Mouse (Mus musculus) neural tube, embryonic 12.5 days (tissue): ENCODE results near the gene Olfr1020. TPM values are rescaled to one million over a fixed set of nuclear protein-coding genes. Genes with fewer than 3 reads are reported as not detected.

Source experiments
- ATAC-seq: fragments of 200-750 bp; cut with Nextera tagmentation; 2 replicates; pipeline ENCODE4 v1.8.0; 2017; ENCODE audit warnings: low read depth, mild to moderate bottlenecking, moderate TSS enrichment, moderate library complexity; ENCODE audit not compliant: low FRiP score
- H3K27ac ChIP-seq: fragments of 300-500 bp; sonication (generic); 2 replicates; pipeline ENCODE4 v1.5.1; 2016
- H3K27me3 ChIP-seq: fragments of 300-500 bp; sonication (generic); replicated peaks from 2 replicates; pipeline ENCODE4 v1.6.1; 2016; ENCODE audit warnings: mild to moderate bottlenecking
- H3K36me3 ChIP-seq: fragments of 300-500 bp; sonication (generic); 2 replicates; pipeline ENCODE4 v1.6.1; 2016; ENCODE audit warnings: mild to moderate bottlenecking
- H3K4me1 ChIP-seq: fragments of 300-500 bp; sonication (generic); 2 replicates; pipeline ENCODE4 v1.6.1; 2016
- H3K4me2 ChIP-seq: fragments of 300-500 bp; sonication (generic); replicated peaks from 2 replicates; pipeline ENCODE4 v1.6.1; 2016; ENCODE audit warnings: mild to moderate bottlenecking
- H3K4me3 ChIP-seq: fragments of 300-500 bp; sonication (generic); 2 replicates; pipeline ENCODE4 v1.5.1; 2016
- H3K9ac ChIP-seq: fragments of 300-500 bp; sonication (generic); 2 replicates; pipeline ENCODE4 v1.6.1; 2016; ENCODE audit warnings: mild to moderate bottlenecking
- H3K9me3 ChIP-seq: fragments of 300-500 bp; sonication (generic); 2 replicates; pipeline ENCODE4 v1.6.1; 2016; ENCODE audit warnings: mild to moderate bottlenecking
- WGBS: fragments of 180-500 bp; shearing (Covaris S2); methylation state at CpG from one replicate; pipeline ENCODE4 v1.1.7; 2016; 5-methylcytosine and 5-hydroxymethylcytosine counted together
- polyA plus RNA-seq: library from polyadenylated mRNA; unstranded; fragments of >200 nt; fragmentation: Nextera tagmentation; extraction: Ambion mirVana; gene quantifications from 2 replicates; pipeline ENCODE4 v1.2.1, GENCODE M21; 2016

The Olfr1020 gene
- not detected in 2 replicates for polyA plus RNA-seq

DNA sequence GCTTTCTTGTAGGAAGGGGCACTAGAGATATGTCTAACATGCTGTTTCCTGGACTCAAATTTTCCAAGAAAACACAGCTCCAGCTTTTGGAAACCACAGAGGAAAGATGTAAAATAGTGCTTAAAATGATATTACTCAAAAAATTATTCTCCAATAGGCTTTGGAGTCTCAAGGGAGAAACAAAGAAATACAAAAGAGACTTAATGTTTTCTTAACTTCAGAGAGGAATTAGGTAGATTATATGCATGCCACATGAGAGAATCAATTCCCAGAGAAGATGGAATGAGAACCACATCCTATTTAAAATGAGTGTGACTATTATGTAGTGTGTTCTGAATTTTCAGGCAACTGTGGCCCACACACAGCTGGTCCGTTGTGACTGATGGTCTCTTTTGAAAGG, at the start of gene Olfr1020:
Gene Olfr1020, plus strand, starts transcription at position 301 of the 400 bp plus-strand sequence.
- no peaks in the 10 kb centered on the region for H3K4me1 ChIP-seq
- no peak within 1 kb of the TSS for H3K4me3 ChIP-seq
- H3K27ac ChIP-seq = no peak within 1 kb of the TSS
- no peaks in the 10 kb centered on the region for H3K36me3 ChIP-seq
- 84% methylated on average over 1 of the region's 1 CpGs for WGBS
- H3K27me3 ChIP-seq = no peaks in the 10 kb centered on the region
- no peak within 1 kb of the TSS for H3K4me2 ChIP-seq
- H3K9me3 ChIP-seq = no peaks in the 10 kb centered on the region
- no peak within 1 kb of the TSS for H3K9ac ChIP-seq
- no peak for ATAC-seq

DNA sequence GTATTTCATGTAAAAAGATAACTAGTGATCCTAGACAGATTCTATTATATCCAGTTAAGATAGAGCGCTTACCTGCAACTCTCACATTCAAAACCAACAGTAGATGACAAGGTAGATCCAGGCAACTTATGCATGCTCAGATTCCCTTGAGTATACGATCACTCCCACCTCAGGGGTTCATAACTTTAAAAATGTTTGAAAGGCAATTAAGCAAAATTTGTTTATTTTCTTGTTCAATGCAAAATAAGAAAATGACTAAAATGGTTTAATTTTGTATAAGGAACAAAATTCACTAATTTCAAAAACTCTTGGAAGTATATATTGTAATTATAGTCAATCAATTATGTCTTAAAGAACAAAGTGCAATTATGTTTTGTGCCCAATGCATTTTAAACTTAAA, 44.4 kb upstream of the Olfr1020 start, which contains the start of gene Olfr1016:
Gene Olfr1016, minus strand, starts transcription at position 101 of the 400 bp plus-strand sequence.
- H3K9ac ChIP-seq = no peak within 1 kb of the TSS
- H3K4me3 ChIP-seq = no peak within 1 kb of the TSS
- H3K27me3 ChIP-seq = no peaks in the 10 kb centered on the region
- no peak for ATAC-seq
- no peaks in the 10 kb centered on the region for H3K9me3 ChIP-seq
- no peaks in the 10 kb centered on the region for H3K36me3 ChIP-seq
- H3K4me1 ChIP-seq = no peaks in the 10 kb centered on the region
- 93% methylated on average over 2 of the region's 2 CpGs for WGBS
- no peak within 1 kb of the TSS for H3K4me2 ChIP-seq
- no peak within 1 kb of the TSS for H3K27ac ChIP-seq

DNA sequence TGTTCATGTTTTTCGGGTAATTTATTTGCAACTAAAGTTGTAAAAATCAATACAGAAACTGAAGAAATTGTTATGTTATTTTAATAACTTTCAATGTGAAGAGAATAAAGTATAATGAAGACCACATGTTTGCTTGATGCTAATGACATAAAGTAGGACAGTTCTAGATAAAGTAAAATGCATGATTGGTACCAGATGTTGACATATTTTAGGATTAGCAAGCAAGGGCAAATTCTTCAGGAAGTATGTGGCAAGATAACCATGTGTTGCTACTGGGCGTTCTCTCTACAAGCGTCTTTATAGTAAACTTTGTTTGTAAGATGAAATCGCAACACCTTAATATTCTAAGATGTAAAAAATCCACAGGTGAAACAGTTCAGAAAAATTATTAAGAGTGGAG, 42.3 kb upstream of the Olfr1020 start:
- ATAC-seq = no peak
- WGBS = 88% methylated on average over 4 of the region's 4 CpGs
- Histone ChIP-seq H3K27ac (no peak overlapping the region), H3K36me3 (no peaks in the 10 kb centered on the region), H3K9me3 (no peaks in the 10 kb centered on the region), H3K4me3 (no peak overlapping the region), H3K9ac (no peak overlapping the region), H3K4me1 (no peaks in the 10 kb centered on the region), H3K4me2 (no peak overlapping the region), H3K27me3 (no peaks in the 10 kb centered on the region)

DNA sequence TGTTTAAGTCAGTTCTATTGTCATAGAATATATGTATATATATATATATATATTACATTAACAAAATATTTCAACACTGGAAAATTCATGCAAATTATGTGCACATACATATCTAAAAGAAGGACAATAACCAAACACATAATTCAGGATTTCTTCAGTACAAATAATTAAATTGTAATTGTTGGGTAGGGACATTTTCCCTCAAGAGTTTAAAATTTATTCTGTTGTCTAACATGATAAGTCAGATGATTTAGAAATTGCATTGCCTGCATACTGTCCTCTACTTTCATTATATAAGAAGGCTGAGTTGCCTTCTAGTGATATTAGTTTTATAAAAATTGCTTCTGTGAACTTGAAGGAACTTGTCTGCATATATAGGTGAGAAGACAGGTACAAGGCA, 28.7 kb upstream of the Olfr1020 start, which contains the start of gene Olfr1018:
Gene Olfr1018, plus strand, starts transcription at position 301 of the 400 bp plus-strand sequence.
- H3K36me3 ChIP-seq = no peaks in the 10 kb centered on the region
- H3K27ac ChIP-seq = no peak within 1 kb of the TSS
- no peak for ATAC-seq
- no peaks in the 10 kb centered on the region for H3K9me3 ChIP-seq
- no peaks in the 10 kb centered on the region for H3K27me3 ChIP-seq
- H3K4me3 ChIP-seq = no peak within 1 kb of the TSS
- no peak within 1 kb of the TSS for H3K4me2 ChIP-seq
- no peaks in the 10 kb centered on the region for H3K4me1 ChIP-seq
- no peak within 1 kb of the TSS for H3K9ac ChIP-seq

DNA sequence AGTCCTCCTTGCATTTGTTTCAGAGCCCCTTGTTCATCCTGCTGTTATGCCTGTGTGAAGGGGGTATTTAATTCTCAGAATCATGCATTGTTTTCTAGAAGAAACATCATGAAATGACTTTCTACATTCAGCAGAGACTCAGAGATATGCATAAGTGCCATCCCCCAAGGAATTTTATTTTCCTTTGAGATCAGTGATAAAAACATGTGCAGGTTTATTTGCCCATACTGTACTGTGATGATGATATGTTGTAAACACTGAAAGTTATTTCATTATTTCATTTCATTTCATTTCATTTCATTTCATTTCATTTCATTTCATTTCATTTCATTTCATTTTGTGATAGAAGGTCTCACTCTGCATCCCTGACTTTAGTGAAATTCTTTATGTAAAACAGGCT, 1.4 kb upstream of the Olfr1020 start, which contains the start of gene Olfr1019:
Gene Olfr1019, minus strand, starts transcription at position 101 of the 400 bp plus-strand sequence.
- Histone ChIP-seq H3K4me1 (no peaks in the 10 kb centered on the region), H3K4me2 (no peak within 1 kb of the TSS), H3K27ac (no peak within 1 kb of the TSS), H3K9me3 (no peaks in the 10 kb centered on the region), H3K27me3 (no peaks in the 10 kb centered on the region), H3K9ac (no peak within 1 kb of the TSS), H3K36me3 (no peaks in the 10 kb centered on the region), H3K4me3 (no peak within 1 kb of the TSS)
- ATAC-seq = no peak

DNA sequence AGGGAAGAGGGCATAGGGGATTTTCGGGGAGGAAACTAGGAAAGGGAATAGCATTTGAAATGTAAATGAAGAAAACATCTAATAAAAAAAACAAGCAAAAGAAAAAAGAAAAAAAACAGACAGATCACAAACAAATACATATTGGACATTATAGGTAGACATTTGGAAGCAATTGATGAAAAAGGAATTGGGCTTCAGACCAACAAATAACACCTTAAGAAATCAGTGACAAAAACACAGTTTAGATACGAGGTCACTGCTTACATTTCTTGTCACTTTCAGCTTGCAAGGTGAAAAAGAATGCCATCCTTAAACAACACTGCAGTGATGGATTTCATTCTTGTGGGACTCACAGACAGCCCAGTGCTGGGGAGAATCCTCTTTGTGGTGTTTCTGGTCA, 21.5 kb downstream of the Olfr1020 start, which contains the start of gene Olfr1022:
Gene Olfr1022, plus strand, starts transcription at position 301 of the 400 bp plus-strand sequence.
- no peaks in the 10 kb centered on the region for H3K27me3 ChIP-seq
- H3K4me2 ChIP-seq = no peak within 1 kb of the TSS
- H3K4me1 ChIP-seq = no peaks in the 10 kb centered on the region
- no peak within 1 kb of the TSS for H3K9ac ChIP-seq
- H3K4me3 ChIP-seq = no peak within 1 kb of the TSS
- ATAC-seq = no peak
- WGBS = 59% methylated on average over 2 of the region's 2 CpGs
- no peaks in the 10 kb centered on the region for H3K36me3 ChIP-seq
- H3K9me3 ChIP-seq = no peaks in the 10 kb centered on the region
- H3K27ac ChIP-seq = no peak within 1 kb of the TSS

DNA sequence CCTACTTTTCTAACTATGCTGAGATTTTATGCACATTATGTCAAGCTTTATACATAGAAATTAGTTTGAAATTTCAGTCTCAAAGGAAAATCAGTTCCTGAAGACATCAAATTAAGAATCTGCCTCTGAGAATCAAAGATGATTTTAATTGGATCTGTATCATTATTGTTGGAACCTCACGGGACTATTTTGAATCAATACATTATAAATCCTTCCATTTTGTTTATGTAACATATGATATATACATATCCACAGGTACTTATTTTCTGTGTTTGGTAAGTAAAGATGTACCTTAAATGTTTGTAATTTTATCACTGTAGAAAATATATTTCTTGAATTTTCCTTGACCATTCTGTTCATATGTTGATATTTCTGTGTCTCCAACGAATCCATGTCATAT, 38.5 kb downstream of the Olfr1020 start, which contains the start of gene Olfr1023:
Gene Olfr1023, plus strand, starts transcription at position 301 of the 400 bp plus-strand sequence.
- no peak for ATAC-seq
- H3K27me3 ChIP-seq = no peaks in the 10 kb centered on the region
- H3K4me1 ChIP-seq = no peaks in the 10 kb centered on the region
- H3K4me3 ChIP-seq = no peak within 1 kb of the TSS
- no peak within 1 kb of the TSS for H3K9ac ChIP-seq
- no peaks in the 10 kb centered on the region for H3K9me3 ChIP-seq
- WGBS = 80% methylated on average over 2 of the region's 2 CpGs
- no peaks in the 10 kb centered on the region for H3K36me3 ChIP-seq
- no peak within 1 kb of the TSS for H3K4me2 ChIP-seq
- H3K27ac ChIP-seq = no peak within 1 kb of the TSS

Other genes starting within 250 kb of the Olfr1020 start
- not detected in 2 replicates for gene Olfr1000, start 235.1 kb upstream of the Olfr1020 start, polyA plus RNA-seq
- not detected in 2 replicates for gene Olfr1002, start 196.3 kb upstream of the Olfr1020 start, polyA plus RNA-seq
- gene Olfr154, start 182.6 kb upstream of the Olfr1020 start, polyA plus RNA-seq = not detected in 2 replicates
- not detected in 2 replicates for gene Olfr1006, start 168.3 kb upstream of the Olfr1020 start, polyA plus RNA-seq
- not detected in 2 replicates for gene Olfr1008, start 157.6 kb upstream of the Olfr1020 start, polyA plus RNA-seq
- not detected in 2 replicates for gene Olfr1009, start 131.6 kb upstream of the Olfr1020 start, polyA plus RNA-seq
- gene Olfr1012, start 84.3 kb upstream of the Olfr1020 start, polyA plus RNA-seq = not detected in 2 replicates
- gene Olfr1013, start 79.9 kb upstream of the Olfr1020 start, polyA plus RNA-seq = not detected in 2 replicates
- gene Olfr1014, start 74.3 kb upstream of the Olfr1020 start, polyA plus RNA-seq = not detected in 2 replicates
- not detected in 2 replicates for gene Olfr1015, start 65.0 kb upstream of the Olfr1020 start, polyA plus RNA-seq
- not detected in 2 replicates for gene Olfr1016, start 44.5 kb upstream of the Olfr1020 start, polyA plus RNA-seq
- not detected in 2 replicates for gene Olfr1018, start 28.6 kb upstream of the Olfr1020 start, polyA plus RNA-seq
- gene Olfr1019, start 1.5 kb upstream of the Olfr1020 start, polyA plus RNA-seq = not detected in 2 replicates
- gene Olfr1022, start 21.6 kb downstream of the Olfr1020 start, polyA plus RNA-seq = not detected in 2 replicates
- gene Olfr1023, start 38.6 kb downstream of the Olfr1020 start, polyA plus RNA-seq = not detected in 2 replicates
- not detected in 2 replicates for gene Olfr1024, start 58.0 kb downstream of the Olfr1020 start, polyA plus RNA-seq
- gene Olfr1025-ps1, start 68.2 kb downstream of the Olfr1020 start, polyA plus RNA-seq = not detected in 2 replicates
- not detected in 2 replicates for gene Olfr1026, start 74.5 kb downstream of the Olfr1020 start, polyA plus RNA-seq
- not detected in 2 replicates for gene Olfr1028, start 103.4 kb downstream of the Olfr1020 start, polyA plus RNA-seq
- gene Olfr1029, start 126.9 kb downstream of the Olfr1020 start, polyA plus RNA-seq = not detected in 2 replicates
- not detected in 2 replicates for gene Olfr1030, start 132.2 kb downstream of the Olfr1020 start, polyA plus RNA-seq
- gene Olfr1031, start 143.3 kb downstream of the Olfr1020 start, polyA plus RNA-seq = not detected in 2 replicates
- gene Olfr1032, start 158.5 kb downstream of the Olfr1020 start, polyA plus RNA-seq = not detected in 2 replicates
- gene Olfr1033, start 173.6 kb downstream of the Olfr1020 start, polyA plus RNA-seq = not detected in 2 replicates
- gene Olfr1034, start 198.8 kb downstream of the Olfr1020 start, polyA plus RNA-seq = not detected in 2 replicates
- not detected in 2 replicates for gene Olfr1036, start 227.0 kb downstream of the Olfr1020 start, polyA plus RNA-seq
- gene Olfr1037, start 240.4 kb downstream of the Olfr1020 start, polyA plus RNA-seq = not detected in 2 replicates